Mouse (Mus musculus) heart, postnatal 0 days (tissue): ENCODE results near the gene Fgfr2.

ENCODE experiments used
- CTCF ChIP-seq: IDR thresholded peaks from 2 replicates; pipeline ENCODE4 v1.5.1; 2016; ENCODE audit warnings: antibody characterized with exemption, control low read depth, low read depth
- EP300 ChIP-seq: IDR thresholded peaks from 2 replicates; pipeline ENCODE4 v1.6.1; 2016; ENCODE audit warnings: antibody characterized with exemption, low read depth

GRCm38 (mm10) chr7:131356105-131356504 is 1767.0 kb downstream of the Fgfr2 start:
- no peak for TF ChIP-seq EP300
- TF ChIP-seq CTCF, result no peak
